Mouse (Mus musculus) thymus, adult 2 months (tissue): ENCODE measurements around the gene Helz2.

Experiments used
- CTCF ChIP-seq: fragments of 200-500 bp; IDR thresholded peaks from 2 replicates; pipeline ENCODE4 v1.5.1; 2012; ENCODE audit warnings: mild to moderate bottlenecking, control low read depth, low read length, moderate library complexity, borderline replicate concordance; ENCODE audit not compliant: control insufficient read depth, poor library complexity, insufficient read depth; ENCODE audit errors: extremely low read depth
- POLR2A ChIP-seq: fragments of 200-500 bp; IDR thresholded peaks from 2 replicates; pipeline ENCODE4 v1.6.1; 2012; ENCODE audit warnings: mild to moderate bottlenecking, low read length, control low read depth, moderate library complexity; ENCODE audit not compliant: control insufficient read depth, poor library complexity, insufficient read depth; ENCODE audit errors: extremely low read depth

DNA sequence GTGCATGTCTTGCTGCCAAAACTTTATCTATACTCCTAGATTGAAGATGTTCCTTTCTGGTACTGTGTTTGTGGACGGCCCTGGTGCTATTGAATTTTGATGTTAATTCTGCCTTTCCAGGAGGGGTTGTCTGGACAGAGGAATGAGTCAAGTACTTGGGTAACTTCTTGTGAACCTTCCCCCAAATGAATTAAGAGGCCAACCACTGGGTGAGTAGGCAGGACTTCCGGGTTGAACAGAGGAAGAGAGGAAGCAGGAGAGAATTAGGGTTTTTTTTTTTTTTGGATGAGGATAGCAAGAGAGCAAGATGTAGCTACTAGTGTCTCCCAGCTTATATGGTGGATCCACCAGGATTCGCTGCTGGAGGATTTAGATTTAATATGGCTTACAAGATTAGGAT, 63.8 kb downstream of the Helz2 start:
- TF ChIP-seq CTCF = no peak
- TF ChIP-seq POLR2A = no peak
